Comparison of ENCODE assay signal across 8 mouse cellular contexts in the genomic region with DNA sequence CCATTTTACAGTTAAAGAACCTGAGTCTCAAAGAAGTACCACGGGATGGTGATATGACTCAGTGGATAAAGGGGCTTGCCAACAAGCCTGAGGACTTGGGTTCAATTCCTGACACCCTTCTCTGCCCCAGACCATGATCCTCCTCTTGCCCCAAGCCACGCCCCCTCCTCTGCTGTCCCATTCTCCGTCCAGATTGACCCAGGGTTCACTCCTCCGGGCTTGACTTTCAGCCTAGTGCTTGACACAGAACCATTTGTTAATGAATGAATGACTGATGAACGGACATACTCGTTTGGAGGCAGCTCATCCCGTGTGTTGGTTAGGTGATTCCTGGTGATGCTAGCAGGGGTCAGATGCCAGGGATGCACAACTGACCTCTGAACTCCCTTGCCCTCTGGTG. TPM values are rescaled to one million over a fixed set of nuclear protein-coding genes. Genes with fewer than 3 reads are reported as not detected.
DNase-seq lines count a peak whose midpoint lies in the region; ATAC-seq lines count a peak whose summit lies in the region.

No protein-coding gene starts in this region.

- H3K27me3 ChIP-seq in limb, embryonic 11.5 days (ENCODE audit: control insufficient read depth, insufficient read depth, low read length) = peaks cover 9% of the 10 kb centered on the region
- H3K27me3 ChIP-seq in limb, embryonic 10.5 days (ENCODE audit: low read depth, poor library complexity, severe bottlenecking) = peaks cover 23% of the 10 kb centered on the region
- H3K27me3 ChIP-seq in forebrain, embryonic 12.5 days = 0 out of 2 replicates have a peak, but pooled peaks cover 7% of the 10 kb centered on the region
- no peaks in the 10 kb centered on the region for H3K27me3 ChIP-seq in intestine, embryonic 16.5 days (replicated peaks; ENCODE audit: control insufficient read depth, insufficient read depth, low read length)
- 0 out of 2 replicates have a peak, but pooled peaks cover 4% of the 10 kb centered on the region for H3K27me3 ChIP-seq in neural tube, embryonic 12.5 days (replicated peaks)

- no peak overlapping the region for H3K4me3 ChIP-seq in limb, embryonic 11.5 days (ENCODE audit: low read depth, low read length)
- H3K4me3 ChIP-seq in limb, embryonic 10.5 days = no peak overlapping the region
- H3K4me3 ChIP-seq in forebrain, embryonic 12.5 days (replicated peaks) = peak overlapping the region; percentile 61; the same call in 1 of the 2 replicates
- H3K4me3 ChIP-seq in intestine, embryonic 16.5 days (ENCODE audit: low read length) = peak overlapping the region; percentile 79
- no peak overlapping the region for H3K4me3 ChIP-seq in neural tube, embryonic 12.5 days

- no peak overlapping the region for H3K27ac ChIP-seq in limb, embryonic 11.5 days (replicated peaks; ENCODE audit: low read depth, low read length)
- no peak overlapping the region for H3K27ac ChIP-seq in limb, embryonic 10.5 days
- no peak overlapping the region for H3K27ac ChIP-seq in forebrain, embryonic 12.5 days
- H3K27ac ChIP-seq in intestine, embryonic 16.5 days (ENCODE audit: low read length) = peak overlapping the region; percentile 91
- no peak overlapping the region for H3K27ac ChIP-seq in neural tube, embryonic 12.5 days

- 0 out of 2 replicates have a peak, but pooled peaks cover 3% of the 10 kb centered on the region for H3K4me1 ChIP-seq in limb, embryonic 11.5 days (ENCODE audit: control insufficient read depth, insufficient read depth, low read length)
- peaks cover 24% of the 10 kb centered on the region for H3K4me1 ChIP-seq in limb, embryonic 10.5 days
- peaks cover 10% of the 10 kb centered on the region for H3K4me1 ChIP-seq in forebrain, embryonic 12.5 days
- peaks cover 22% of the 10 kb centered on the region for H3K4me1 ChIP-seq in intestine, embryonic 16.5 days (ENCODE audit: control insufficient read depth, insufficient read depth, low read length)
- peaks cover 6% of the 10 kb centered on the region for H3K4me1 ChIP-seq in neural tube, embryonic 12.5 days

- peak overlapping the region; percentile 96; the same call in 1 of the 2 replicates for H3K4me2 ChIP-seq in limb, embryonic 11.5 days (ENCODE audit: low read depth, severe bottlenecking)
- H3K4me2 ChIP-seq in forebrain, embryonic 12.5 days = peak overlapping the region; percentile 91
- peak overlapping the region; percentile 96 for H3K4me2 ChIP-seq in intestine, embryonic 16.5 days (ENCODE audit: low read depth, low read length)
- H3K4me2 ChIP-seq in neural tube, embryonic 12.5 days (replicated peaks) = peak overlapping the region; percentile 97

- H3K9me3 ChIP-seq in limb, embryonic 11.5 days (ENCODE audit: control insufficient read depth, low read length) = no peaks in the 10 kb centered on the region
- H3K9me3 ChIP-seq in limb, embryonic 10.5 days (replicated peaks) = no peaks in the 10 kb centered on the region
- no peaks in the 10 kb centered on the region for H3K9me3 ChIP-seq in forebrain, embryonic 12.5 days
- H3K9me3 ChIP-seq in intestine, embryonic 16.5 days (ENCODE audit: control insufficient read depth, low read length) = no peaks in the 10 kb centered on the region
- 0 out of 2 replicates have a peak, but pooled peaks cover 3% of the 10 kb centered on the region for H3K9me3 ChIP-seq in neural tube, embryonic 12.5 days

- no peak for DNase-seq in limb, embryonic 11.5 days (ENCODE audit: low spot score)
- no peak for DNase-seq in limb, embryonic 10.5 days (ENCODE audit: low spot score)
- DNase-seq in frontal cortex, postnatal 25 days (ENCODE audit: low spot score in 2 of 2) = no peak
- no peak for DNase-seq in urinary bladder, postnatal 25 days (ENCODE audit: low spot score)

- H3K9ac ChIP-seq in limb, embryonic 11.5 days (ENCODE audit: low read length) = no peak overlapping the region
- no peak overlapping the region; the same call in 1 of the 2 replicates for H3K9ac ChIP-seq in forebrain, embryonic 12.5 days
- H3K9ac ChIP-seq in intestine, embryonic 16.5 days (ENCODE audit: low read depth, low read length) = peak overlapping the region; percentile 79; the same call in 1 of the 2 replicates
- H3K9ac ChIP-seq in neural tube, embryonic 12.5 days = no peak overlapping the region

- 68% methylated on average over 7 of the region's 7 CpGs for WGBS in limb, embryonic 11.5 days
- 60% methylated on average over 7 of the region's 7 CpGs for WGBS in limb, embryonic 10.5 days
- 72% methylated on average over 7 of the region's 7 CpGs for WGBS in forebrain, embryonic 12.5 days
- 52% methylated on average over 7 of the region's 7 CpGs for WGBS in intestine, embryonic 16.5 days
- WGBS in neural tube, embryonic 12.5 days = 60% methylated on average over 7 of the region's 7 CpGs

- ATAC-seq in limb, embryonic 11.5 days (ENCODE audit: insufficient number of reproducible peaks, low FRiP score, low TSS enrichment, low read depth) = no peak
- ATAC-seq in forebrain, embryonic 12.5 days (ENCODE audit: low FRiP score) = no peak
- no peak for ATAC-seq in intestine, embryonic 16.5 days
- no peak for ATAC-seq in neural tube, embryonic 12.5 days (ENCODE audit: low FRiP score, low read depth)
- no peak for ATAC-seq in activated CD4-positive, CD25-positive, alpha-beta regulatory T cell, adult 4 months

- H3K36me3 ChIP-seq in limb, embryonic 11.5 days (ENCODE audit: control insufficient read depth, insufficient read depth, low read length) = no peaks in the 10 kb centered on the region
- no peaks in the 10 kb centered on the region for H3K36me3 ChIP-seq in limb, embryonic 10.5 days
- H3K36me3 ChIP-seq in forebrain, embryonic 12.5 days (replicated peaks) = no peaks in the 10 kb centered on the region
- no peaks in the 10 kb centered on the region for H3K36me3 ChIP-seq in intestine, embryonic 16.5 days (ENCODE audit: control insufficient read depth, insufficient read depth, low read length)
- H3K36me3 ChIP-seq in neural tube, embryonic 12.5 days = no peaks in the 10 kb centered on the region

RNA-seq across cellular contexts. Expression of a gene that starts 1.2 kb away (rescaled TPM):
- polyA plus RNA-seq in limb, embryonic 11.5 days (2014; fragmentation: Nextera tagmentation; extraction: Ambion mirVana) = 1.3 and 1.7 TPM in 2 replicates
- polyA plus RNA-seq in limb, embryonic 10.5 days (2016; fragmentation: Nextera tagmentation; extraction: Ambion mirVana) = 2.5 and 2.9 TPM in 2 replicates
- polyA plus RNA-seq in forebrain, embryonic 12.5 days (2016; fragmentation: Nextera tagmentation; extraction: Ambion mirVana) = 4.5 and 6.1 TPM in 2 replicates
- 8.3 and 9.5 TPM in 2 replicates for polyA plus RNA-seq in intestine, embryonic 16.5 days (2015; fragmentation: Nextera tagmentation; extraction: Ambion mirVana)
- polyA plus RNA-seq in neural tube, embryonic 12.5 days (2016; fragmentation: Nextera tagmentation; extraction: Ambion mirVana) = 2.6 and 3.0 TPM in 2 replicates
- under 1 TPM; 0.24 to 0.60 TPM for polyA plus RNA-seq in activated CD4-positive, CD25-positive, alpha-beta regulatory T cell, adult 4 months (2017; shearing (Covaris generic))

RNA-seq across cellular contexts. Expression of a gene that starts 6.8 kb away (rescaled TPM):
- polyA plus RNA-seq in limb, embryonic 11.5 days (2014; fragmentation: Nextera tagmentation; extraction: Ambion mirVana) = not detected in 2 replicates
- polyA plus RNA-seq in limb, embryonic 10.5 days (2016; fragmentation: Nextera tagmentation; extraction: Ambion mirVana) = not detected in 2 replicates
- 0.20 and 0.28 TPM in 2 replicates for polyA plus RNA-seq in forebrain, embryonic 12.5 days (2016; fragmentation: Nextera tagmentation; extraction: Ambion mirVana)
- polyA plus RNA-seq in intestine, embryonic 16.5 days (2015; fragmentation: Nextera tagmentation; extraction: Ambion mirVana) = 0.13 and 0.28 TPM in 2 replicates
- not detected in 2 replicates for polyA plus RNA-seq in neural tube, embryonic 12.5 days (2016; fragmentation: Nextera tagmentation; extraction: Ambion mirVana)
- polyA plus RNA-seq in activated CD4-positive, CD25-positive, alpha-beta regulatory T cell, adult 4 months (2017; shearing (Covaris generic)) = not detected

Comparison
In these comparisons a context has a peak if more than half of its experiments do, and no peak if none do; other contexts are left out.
1. H3K4me3 ChIP-seq: peak in forebrain, embryonic 12.5 days (single experiment) and intestine, embryonic 16.5 days (single experiment); none in limb, embryonic 11.5 days (single experiment), limb, embryonic 10.5 days (single experiment) and neural tube, embryonic 12.5 days (single experiment).
2. Peak in every context shown above with its lines, with median percentiles within 50 percentile points of each other: H3K4me2 ChIP-seq.